Mouse (Mus musculus) forebrain, embryonic 14.5 days (tissue): ENCODE measurements around the gene Pitpnc1. TPM values are rescaled to one million over a fixed set of nuclear protein-coding genes. Genes with fewer than 3 reads are reported as not detected.

ENCODE experiments used
- ATAC-seq: fragments of 200-750 bp; cut with Nextera tagmentation; 2 replicates; pipeline ENCODE4 v1.8.0; 2017; ENCODE audit warnings: mild to moderate bottlenecking, moderate library complexity
- DNase-seq: peaks from one replicate; pipeline ENCODE4 v3.0.0-alpha.2; 2015; ENCODE audit warnings: low spot score
- H3K27ac ChIP-seq: fragments of 300-500 bp; sonication (generic); 2 replicates; pipeline ENCODE4 v1.5.1; 2014; ENCODE audit warnings: low read depth, mild to moderate bottlenecking, control low read depth, low read length, moderate library complexity
- H3K27me3 ChIP-seq: fragments of 300-500 bp; sonication (generic); replicated peaks from 2 replicates; pipeline ENCODE4 v1.6.1; 2014; ENCODE audit warnings: low read length, control low read depth, mixed read lengths; ENCODE audit not compliant: control insufficient read depth, insufficient read depth
- H3K36me3 ChIP-seq: fragments of 300-500 bp; sonication (generic); 2 replicates; pipeline ENCODE4 v1.6.1; 2014; ENCODE audit warnings: low read length, control low read depth; ENCODE audit not compliant: control insufficient read depth, insufficient read depth
- H3K4me1 ChIP-seq: fragments of 300-500 bp; sonication (generic); 2 replicates; pipeline ENCODE4 v1.6.1; 2014; ENCODE audit warnings: antibody characterized with exemption, low read length, control low read depth; ENCODE audit not compliant: control insufficient read depth, insufficient read depth
- H3K4me2 ChIP-seq: fragments of 300-500 bp; sonication (generic); 2 replicates; pipeline ENCODE4 v1.6.1; 2014; ENCODE audit warnings: mild to moderate bottlenecking, control low read depth, low read length
- H3K4me3 ChIP-seq: fragments of 300-500 bp; sonication (generic); 2 replicates; pipeline ENCODE4 v1.5.1; 2014; ENCODE audit warnings: low read depth, low read length, control low read depth
- H3K9ac ChIP-seq: fragments of 300-500 bp; sonication (generic); 2 replicates; pipeline ENCODE4 v1.6.1; 2014; ENCODE audit warnings: mild to moderate bottlenecking, low read length, control low read depth, moderate library complexity
- H3K9me3 ChIP-seq: fragments of 300-500 bp; sonication (generic); replicated peaks from 2 replicates; pipeline ENCODE4 v1.6.1; 2016; ENCODE audit warnings: low read length, control low read depth, mixed read lengths; ENCODE audit not compliant: control insufficient read depth
- WGBS: fragments of 180-500 bp; shearing (Covaris S2); extraction: QIAGEN DNeasy Blood & Tissue Kit; methylation state at CpG from one replicate; pipeline ENCODE4 v1.1.7; 2014; 5-methylcytosine and 5-hydroxymethylcytosine counted together
- polyA plus RNA-seq: library from polyadenylated mRNA; unstranded; fragments of >200 nt; fragmentation: Nextera tagmentation; extraction: Ambion mirVana; gene quantifications from 2 replicates; pipeline ENCODE4 v1.2.1, GENCODE M21; 2014

The Pitpnc1 gene
- polyA plus RNA-seq, 1 experiment from 2014 or later = 31.4 TPM

DNA sequence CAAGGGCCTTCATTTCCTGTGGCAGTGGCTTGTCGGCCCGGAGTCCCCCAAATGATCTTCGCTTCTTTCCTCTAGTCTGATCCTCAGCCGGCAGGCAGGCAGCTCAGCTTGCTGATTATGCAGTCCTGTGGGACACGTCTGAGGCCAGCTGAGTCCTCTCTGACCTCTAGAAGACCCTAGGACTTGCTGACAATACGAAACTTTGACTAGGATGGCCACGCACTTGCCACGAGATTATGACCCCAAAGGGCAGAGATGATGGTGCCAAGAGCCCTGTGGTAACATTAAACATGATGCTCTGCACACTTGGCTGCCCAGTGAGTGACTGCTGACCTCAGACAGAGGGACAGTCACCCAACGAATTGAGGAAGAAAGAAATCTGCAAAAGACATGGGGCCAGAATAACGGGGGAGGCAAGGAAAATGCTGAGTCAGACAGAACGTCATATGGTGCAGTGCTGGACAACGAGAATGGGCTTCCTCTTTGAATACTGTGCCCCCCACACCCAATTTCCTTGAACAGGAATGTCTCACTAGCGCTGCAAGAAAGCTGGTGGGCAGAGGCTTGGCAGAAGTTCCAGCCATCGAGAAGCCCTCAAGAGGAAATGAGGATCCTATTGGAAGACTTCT, 152.7 kb downstream of the Pitpnc1 start:
- Histone ChIP-seq H3K4me2 (no peak overlapping the region), H3K9me3 (no peaks in the 10 kb centered on the region; the same call in 1 of the 2 replicates), H3K9ac (no peak overlapping the region), H3K4me3 (no peak overlapping the region), H3K27me3 (no peaks in the 10 kb centered on the region), H3K27ac (no peak overlapping the region), H3K36me3 (0 out of 2 replicates have a peak, but pooled peaks cover 3% of the 10 kb centered on the region), H3K4me1 (no peaks in the 10 kb centered on the region)
- 84% methylated on average over 14 of the region's 14 CpGs for WGBS
- ATAC-seq (no peak), DNase-seq (no peak)

GRCm38 (mm10) chr11:107315475-107315874, 155.0 kb downstream of the Pitpnc1 start:
- H3K27me3 ChIP-seq = no peaks in the 10 kb centered on the region
- 82% methylated on average over 15 of the region's 15 CpGs for WGBS

GRCm38 (mm10) chr11:107310338-107311121, 160.0 kb downstream of the Pitpnc1 start:
- 85% methylated on average over 20 of the region's 20 CpGs for WGBS
- no peaks in the 10 kb centered on the region for H3K4me1 ChIP-seq
- H3K36me3 ChIP-seq = 0 out of 2 replicates have a peak, but pooled peaks cover 3% of the 10 kb centered on the region
- H3K9ac ChIP-seq = no peak overlapping the region
- H3K27me3 ChIP-seq = no peaks in the 10 kb centered on the region
- DNase-seq = no peak
- H3K27ac ChIP-seq = no peak overlapping the region
- H3K9me3 ChIP-seq = no peaks in the 10 kb centered on the region; the same call in 1 of the 2 replicates
- H3K4me2 ChIP-seq = no peak overlapping the region
- no peak overlapping the region for H3K4me3 ChIP-seq
- ATAC-seq = no peak

More at GRCm38 (mm10) chr11:107315475-107315874, 155.0 kb downstream of the Pitpnc1 start:
- Histone ChIP-seq H3K27ac (no peak overlapping the region), H3K9ac (no peak overlapping the region), H3K4me2 (no peak overlapping the region), H3K36me3 (0 out of 2 replicates have a peak, but pooled peaks cover 3% of the 10 kb centered on the region), H3K4me1 (no peaks in the 10 kb centered on the region), H3K4me3 (no peak overlapping the region), H3K9me3 (no peaks in the 10 kb centered on the region)
- DNase-seq = no peak
- no peak for ATAC-seq

DNA sequence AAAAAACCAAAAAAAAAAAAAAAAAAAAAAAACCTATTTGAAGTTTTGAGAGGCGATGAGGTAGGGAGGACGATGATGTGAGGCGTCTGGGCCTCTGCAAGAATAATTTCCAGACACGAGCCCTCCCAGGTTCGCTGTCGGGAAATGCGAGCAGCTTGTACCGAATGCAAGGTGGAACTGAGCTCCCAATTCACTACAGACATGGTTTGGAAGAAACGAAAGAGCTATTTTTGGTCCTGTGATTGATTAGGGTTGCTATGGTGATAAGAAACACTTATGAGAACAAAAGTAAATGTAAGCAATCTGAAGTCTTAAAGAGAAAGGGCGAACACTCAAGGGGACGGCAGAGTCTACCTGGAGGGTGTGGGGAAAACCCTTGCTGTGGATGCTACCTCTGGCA, 164.3 kb downstream of the Pitpnc1 start:
- H3K27ac ChIP-seq = no peak overlapping the region
- no peak overlapping the region for H3K4me3 ChIP-seq
- ATAC-seq = no peak
- DNase-seq = peak; percentile 27
- H3K4me1 ChIP-seq = no peaks in the 10 kb centered on the region
- no peaks in the 10 kb centered on the region; the same call in 1 of the 2 replicates for H3K9me3 ChIP-seq
- H3K9ac ChIP-seq = no peak overlapping the region
- 70% methylated on average over 11 of the region's 11 CpGs for WGBS
- peaks cover 3% of the 10 kb centered on the region; the same call in 1 of the 2 replicates for H3K36me3 ChIP-seq
- H3K27me3 ChIP-seq = no peaks in the 10 kb centered on the region
- H3K4me2 ChIP-seq = no peak overlapping the region

GRCm38 (mm10) chr11:107302141-107302540, 168.4 kb downstream of the Pitpnc1 start:
- H3K27me3 ChIP-seq = no peaks in the 10 kb centered on the region
- H3K4me3 ChIP-seq = no peak overlapping the region
- H3K4me1 ChIP-seq = no peaks in the 10 kb centered on the region
- no peaks in the 10 kb centered on the region for H3K9me3 ChIP-seq
- 95% methylated on average over 4 of the region's 4 CpGs for WGBS
- no peak overlapping the region for H3K9ac ChIP-seq
- ATAC-seq (no peak), DNase-seq (no peak)
- H3K27ac ChIP-seq = no peak overlapping the region
- H3K36me3 ChIP-seq = peaks cover 3% of the 10 kb centered on the region; the same call in 1 of the 2 replicates
- no peak overlapping the region for H3K4me2 ChIP-seq

GRCm38 (mm10) chr11:107300235-107300634, 170.3 kb downstream of the Pitpnc1 start:
- Histone ChIP-seq H3K9ac (no peak overlapping the region), H3K36me3 (peaks cover 3% of the 10 kb centered on the region; the same call in 1 of the 2 replicates), H3K9me3 (no peaks in the 10 kb centered on the region), H3K4me1 (no peaks in the 10 kb centered on the region), H3K27me3 (no peaks in the 10 kb centered on the region), H3K4me2 (no peak overlapping the region), H3K27ac (no peak overlapping the region), H3K4me3 (no peak overlapping the region)
- DNase-seq (no peak), ATAC-seq (no peak)

DNA sequence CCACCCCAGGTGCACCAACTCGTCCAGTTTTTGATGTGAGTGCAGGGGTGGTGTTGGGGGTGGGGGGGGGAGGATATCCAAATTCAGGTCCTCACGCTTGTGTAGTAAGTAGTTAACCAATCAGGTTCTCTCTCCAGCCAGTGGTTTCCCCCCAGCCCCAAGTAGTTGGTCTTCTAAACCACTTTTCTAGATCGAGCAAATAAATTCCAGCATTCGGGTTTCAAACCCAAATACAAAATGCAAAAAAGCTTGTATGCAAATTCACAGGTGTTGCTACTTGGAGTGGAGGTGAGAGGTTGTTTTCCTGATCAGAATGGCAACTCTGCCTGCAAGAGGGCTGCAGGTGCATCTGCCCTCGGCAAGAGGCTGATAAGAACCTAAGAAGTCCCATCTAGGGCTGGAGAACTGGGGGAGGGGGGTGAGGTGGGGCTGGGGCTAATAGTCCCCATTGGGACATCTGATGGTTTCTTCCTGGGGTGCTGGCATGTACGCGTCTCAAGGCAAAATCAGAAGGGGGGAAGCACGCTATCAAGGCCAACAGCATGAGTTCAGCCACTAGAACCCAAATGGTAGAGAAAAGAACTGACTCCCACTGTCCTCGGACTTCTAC, 170.9 kb downstream of the Pitpnc1 start:
- 90% methylated on average over 9 of the region's 9 CpGs for WGBS
- no peaks in the 10 kb centered on the region for H3K9me3 ChIP-seq
- no peaks in the 10 kb centered on the region for H3K4me1 ChIP-seq
- H3K9ac ChIP-seq = no peak overlapping the region
- DNase-seq (no peak), ATAC-seq (no peak)
- H3K27me3 ChIP-seq = no peaks in the 10 kb centered on the region
- peaks cover 3% of the 10 kb centered on the region; the same call in 1 of the 2 replicates for H3K36me3 ChIP-seq
- H3K4me3 ChIP-seq = no peak overlapping the region
- no peak overlapping the region for H3K27ac ChIP-seq
- no peak overlapping the region for H3K4me2 ChIP-seq

GRCm38 (mm10) chr11:107296176-107296575, 174.3 kb downstream of the Pitpnc1 start:
- H3K4me1 ChIP-seq = no peaks in the 10 kb centered on the region
- H3K4me2 ChIP-seq = no peak overlapping the region
- H3K27me3 ChIP-seq = no peaks in the 10 kb centered on the region
- ATAC-seq (no peak), DNase-seq (no peak)
- WGBS = 93% methylated on average over 4 of the region's 4 CpGs
- no peak overlapping the region for H3K27ac ChIP-seq
- no peak overlapping the region for H3K9ac ChIP-seq
- no peaks in the 10 kb centered on the region for H3K9me3 ChIP-seq
- no peak overlapping the region for H3K4me3 ChIP-seq
- 0 out of 2 replicates have a peak, but pooled peaks cover 2% of the 10 kb centered on the region for H3K36me3 ChIP-seq
